Mouse (Mus musculus) brain, embryonic 14.5 days (tissue): ENCODE measurements around the gene Pcbp3.

Source experiments
- CTCF ChIP-seq: fragments of 200-500 bp; IDR thresholded peaks from 2 replicates; pipeline ENCODE4 v1.5.1; 2012; ENCODE audit warnings: inconsistent platforms, mild to moderate bottlenecking, moderate library complexity, borderline replicate concordance; ENCODE audit not compliant: insufficient read depth, insufficient read length; ENCODE audit errors: extremely low read depth
- POLR2A ChIP-seq: fragments of 200-500 bp; IDR thresholded peaks from 2 replicates; pipeline ENCODE4 v1.6.1; 2012; ENCODE audit warnings: mild to moderate bottlenecking, inconsistent platforms, borderline replicate concordance; ENCODE audit not compliant: poor library complexity, insufficient read depth, insufficient read length, severe bottlenecking; ENCODE audit errors: extremely low read depth

GRCm38 (mm10) chr10:76976699-76977098, 15.0 kb upstream of the Pcbp3 start:
- TF ChIP-seq CTCF (no peak), POLR2A (no peak)
